Mouse (Mus musculus): ENCODE data around the gene Eef1b2.

DNA sequence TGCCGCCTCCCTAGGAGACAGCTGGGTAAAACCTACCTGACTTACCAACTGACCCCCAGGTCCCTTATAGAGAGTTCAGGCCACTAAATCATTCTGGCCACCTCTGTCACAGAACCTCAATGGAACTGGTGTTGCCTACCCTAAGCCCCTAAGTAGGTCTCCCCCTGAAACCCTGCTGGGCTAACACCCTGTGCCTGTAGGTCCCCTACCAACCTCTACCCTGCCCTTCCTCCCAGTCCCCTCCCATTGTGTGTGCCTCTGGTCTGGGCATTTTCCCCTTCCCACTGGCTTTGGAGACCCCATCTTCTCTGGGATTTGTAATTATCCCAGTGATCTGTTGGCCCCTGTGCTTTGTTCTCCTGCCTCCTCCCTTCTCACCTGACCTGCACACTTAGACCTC lies 26.8 kb downstream of the Eef1b2 start:
- TF ChIP-seq CTCF (IDR thresholded peaks at IDR 0.05; ENCODE audit: low read depth, low read length) (no peak), TAL1 (conservative IDR thresholded peaks at IDR 0.05; ENCODE audit: low read depth, low read length) (no peak)
